Mouse (Mus musculus): ENCODE data around the gene Efcab7.

DNA sequence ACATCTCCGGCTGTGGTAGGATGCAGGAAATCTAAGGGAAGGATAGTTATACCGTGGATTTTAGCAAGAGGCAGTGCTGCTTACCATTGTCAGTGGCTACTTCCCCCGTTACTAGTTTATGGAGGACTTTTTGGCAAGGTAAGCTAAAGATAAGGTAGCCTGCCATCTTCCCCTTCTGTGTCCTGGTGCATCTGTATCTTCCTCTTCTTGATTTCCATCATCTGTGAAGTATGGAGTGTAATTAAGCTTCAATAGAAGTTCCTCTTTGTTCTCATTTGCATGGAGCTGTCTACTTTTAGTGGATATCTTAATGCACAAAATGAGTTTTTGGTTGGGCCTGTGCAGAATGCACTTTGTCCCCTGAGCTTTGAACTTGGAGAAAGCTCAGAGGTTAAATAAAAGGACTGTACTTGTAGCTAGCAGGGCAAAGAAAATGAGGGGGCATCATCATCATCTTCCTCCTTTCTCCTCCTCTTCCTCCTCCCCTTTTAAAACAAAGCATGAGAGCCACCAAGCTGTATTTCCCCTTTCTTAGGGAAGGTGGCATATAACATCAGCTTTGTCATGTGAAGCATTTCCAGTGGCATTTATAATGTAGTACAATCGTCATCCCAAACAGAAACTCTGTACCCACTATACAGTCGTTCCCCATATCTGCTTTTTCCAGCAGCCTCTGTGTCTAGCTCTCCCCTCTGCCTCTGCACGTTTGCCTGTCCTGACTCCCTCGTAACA lies 129.3 kb downstream of the Efcab7 start:
- no peak for TF ChIP-seq CTCF (IDR thresholded peaks at IDR 0.05; ENCODE audit: borderline replicate concordance, extremely low read depth, insufficient read depth, insufficient read length)
- TF ChIP-seq POLR2A (IDR thresholded peaks at IDR 0.05; ENCODE audit: borderline replicate concordance, extremely low read depth, insufficient read depth, insufficient read length, poor library complexity, severe bottlenecking) = no peak
